Mouse (Mus musculus) liver, postnatal 0 days (tissue): ENCODE data around the gene Gm17428. TPM values are rescaled to one million over a fixed set of nuclear protein-coding genes. Genes with fewer than 3 reads are reported as not detected.
"Not testable (repeated sequence)": the region's sequence is repeated elsewhere in the genome, so short reads cannot be mapped to it uniquely, and the experiment has no call there.

Source experiments
- ATAC-seq: fragments of 200-750 bp; cut with Nextera tagmentation; 2 replicates; pipeline ENCODE4 v1.8.0; 2017; ENCODE audit warnings: mild to moderate bottlenecking, moderate library complexity
- DNase-seq: peaks from one replicate; pipeline ENCODE4 v3.0.0-alpha.2; 2016
- H3K27ac ChIP-seq: fragments of 300-500 bp; sonication (generic); 2 replicates; pipeline ENCODE4 v1.5.1; 2014; ENCODE audit warnings: antibody characterized with exemption, moderate library complexity, mild to moderate bottlenecking, low read depth
- H3K27me3 ChIP-seq: fragments of 300-500 bp; sonication (generic); 2 replicates; pipeline ENCODE4 v1.6.1; 2014; ENCODE audit warnings: low read length, control low read depth, mixed read lengths; ENCODE audit not compliant: insufficient read depth
- H3K36me3 ChIP-seq: fragments of 300-500 bp; sonication (generic); replicated peaks from 2 replicates; pipeline ENCODE4 v1.6.1; 2014; ENCODE audit warnings: mild to moderate bottlenecking, control low read depth, low read length, moderate library complexity, mixed read lengths; ENCODE audit not compliant: insufficient read depth
- H3K4me1 ChIP-seq: fragments of 300-500 bp; sonication (generic); 2 replicates; pipeline ENCODE4 v1.6.1; 2014; ENCODE audit warnings: antibody characterized with exemption, mild to moderate bottlenecking, control low read depth; ENCODE audit not compliant: insufficient read depth
- H3K4me2 ChIP-seq: fragments of 300-500 bp; sonication (generic); 2 replicates; pipeline ENCODE4 v1.6.1; 2014; ENCODE audit warnings: low read depth, mild to moderate bottlenecking, low read length, moderate library complexity, mixed read lengths
- H3K4me3 ChIP-seq: fragments of 300-500 bp; sonication (generic); 2 replicates; pipeline ENCODE4 v1.5.1; 2014; ENCODE audit warnings: low read depth, low read length
- H3K9ac ChIP-seq: fragments of 300-500 bp; sonication (generic); replicated peaks from 2 replicates; pipeline ENCODE4 v1.6.1; 2014; ENCODE audit warnings: mild to moderate bottlenecking, moderate library complexity
- H3K9me3 ChIP-seq: fragments of 300-500 bp; sonication (generic); 2 replicates; pipeline ENCODE4 v1.6.1; 2016; ENCODE audit warnings: mild to moderate bottlenecking, control low read depth, low read length, mixed read lengths
- CTCF ChIP-seq: sonication (generic); IDR thresholded peaks from 2 replicates; pipeline ENCODE4 v1.5.1; 2016; ENCODE audit warnings: antibody characterized with exemption, low read depth
- EP300 ChIP-seq: IDR thresholded peaks from 2 replicates; pipeline ENCODE4 v1.6.1; 2016; ENCODE audit warnings: antibody characterized with exemption, low read depth, mild to moderate bottlenecking
- WGBS: fragments of 180-500 bp; shearing (Covaris S2); extraction: QIAGEN DNeasy Blood & Tissue Kit; methylation state at CpG from one replicate; pipeline ENCODE4 v1.1.7; 2014; ENCODE audit not compliant: insufficient replicate concordance; 5-methylcytosine and 5-hydroxymethylcytosine counted together
- polyA plus RNA-seq: library from polyadenylated mRNA; unstranded; fragments of >200 nt; fragmentation: Nextera tagmentation; extraction: Ambion mirVana; gene quantifications from 2 replicates; pipeline ENCODE4 v1.2.1, GENCODE M21; 2015

Gene Gm17428
- polyA plus RNA-seq, 1 experiment from 2014 or later = not detected

- Histone ChIP-seq H3K4me3 (no peak overlapping the region), H3K27ac (no peak overlapping the region), H3K4me1 (no peaks in the 10 kb centered on the region), H3K9me3 (no peaks in the 10 kb centered on the region), H3K27me3 (no peaks in the 10 kb centered on the region), H3K4me2 (no peak overlapping the region), H3K9ac (no peak overlapping the region), H3K36me3 (no peaks in the 10 kb centered on the region)
- WGBS = 50% methylated on average over 13 of the region's 13 CpGs
- TF ChIP-seq EP300 = no peak
- TF ChIP-seq CTCF = no peak
- ATAC-seq = no peak
- DNase-seq = no peak
Observed at GRCm38 (mm10) chr14:54941024-54941978, 35.4 kb upstream of the Gm17428 start.

GRCm38 (mm10) chr14:54942479-54942878 is 34.3 kb upstream of the Gm17428 start:
- Histone ChIP-seq H3K27ac (no peak overlapping the region), H3K27me3 (no peaks in the 10 kb centered on the region), H3K4me3 (no peak overlapping the region), H3K9me3 (no peaks in the 10 kb centered on the region), H3K36me3 (no peaks in the 10 kb centered on the region), H3K4me1 (no peaks in the 10 kb centered on the region), H3K9ac (no peak overlapping the region), H3K4me2 (no peak overlapping the region)
- no peak for DNase-seq
- WGBS = 82% methylated on average over 8 of the region's 8 CpGs
- no peak for ATAC-seq
- no peak for TF ChIP-seq EP300

- no peak overlapping the region for H3K9ac ChIP-seq
- no peak for TF ChIP-seq EP300
- no peak for TF ChIP-seq CTCF
- no peaks in the 10 kb centered on the region for H3K4me1 ChIP-seq
- H3K4me3 ChIP-seq = no peak overlapping the region
- H3K27me3 ChIP-seq = no peaks in the 10 kb centered on the region
- WGBS = 83% methylated on average over 7 of the region's 7 CpGs
- no peak overlapping the region for H3K4me2 ChIP-seq
- no peak for DNase-seq
- ATAC-seq = no peak
- no peaks in the 10 kb centered on the region for H3K9me3 ChIP-seq
- no peaks in the 10 kb centered on the region for H3K36me3 ChIP-seq
- no peak overlapping the region for H3K27ac ChIP-seq
Observed at GRCm38 (mm10) chr14:54943971-54944370, 32.8 kb upstream of the Gm17428 start.

- WGBS = 41% methylated on average over 2 of the region's 2 CpGs
- ATAC-seq (no peak), DNase-seq (no peak)
- H3K4me1 ChIP-seq = no peaks in the 10 kb centered on the region
- TF ChIP-seq CTCF (no peak), EP300 (no peak)
- no peak overlapping the region for H3K4me2 ChIP-seq
- H3K9ac ChIP-seq = no peak overlapping the region
- no peak overlapping the region for H3K4me3 ChIP-seq
- no peaks in the 10 kb centered on the region for H3K9me3 ChIP-seq
- H3K27me3 ChIP-seq = no peaks in the 10 kb centered on the region
- no peaks in the 10 kb centered on the region for H3K36me3 ChIP-seq
- H3K27ac ChIP-seq = no peak overlapping the region
Observed at GRCm38 (mm10) chr14:54944939-54945338, 31.8 kb upstream of the Gm17428 start.

GRCm38 (mm10) chr14:54945975-54946704 is 30.6 kb upstream of the Gm17428 start:
- TF ChIP-seq CTCF (no peak), EP300 (no peak)
- Histone ChIP-seq H3K27me3 (no peaks in the 10 kb centered on the region), H3K36me3 (no peaks in the 10 kb centered on the region), H3K9ac (no peak overlapping the region), H3K4me2 (no peak overlapping the region), H3K27ac (no peak overlapping the region), H3K4me1 (no peaks in the 10 kb centered on the region), H3K4me3 (no peak overlapping the region), H3K9me3 (no peaks in the 10 kb centered on the region)
- DNase-seq (no peak), ATAC-seq (no peak)
- 72% methylated on average over 19 of the region's 19 CpGs for WGBS

- not testable (repeated sequence) for H3K4me2 ChIP-seq, H3K4me1 ChIP-seq, H3K27ac ChIP-seq, DNase-seq, H3K36me3 ChIP-seq, ATAC-seq, H3K9me3 ChIP-seq, H3K4me3 ChIP-seq, H3K9ac ChIP-seq, H3K27me3 ChIP-seq
- WGBS = 77% methylated on average over 10 of the region's 11 CpGs
Observed at GRCm38 (mm10) chr14:54947008-54947407, 29.7 kb upstream of the Gm17428 start.
